Mouse (Mus musculus) spleen, adult 2 months (tissue): ENCODE results near the gene Sart3.

Source experiments
- CTCF ChIP-seq: fragments of 200-500 bp; IDR thresholded peaks from 2 replicates; pipeline ENCODE4 v1.5.1; 2011; ENCODE audit warnings: mild to moderate bottlenecking, inconsistent platforms; ENCODE audit not compliant: insufficient read depth, insufficient read length, insufficient replicate concordance; ENCODE audit errors: extremely low read depth
- POLR2A ChIP-seq: fragments of 200-500 bp; IDR thresholded peaks from 2 replicates; pipeline ENCODE4 v1.6.1; 2011; ENCODE audit warnings: low read depth, low read length, inconsistent platforms

DNA sequence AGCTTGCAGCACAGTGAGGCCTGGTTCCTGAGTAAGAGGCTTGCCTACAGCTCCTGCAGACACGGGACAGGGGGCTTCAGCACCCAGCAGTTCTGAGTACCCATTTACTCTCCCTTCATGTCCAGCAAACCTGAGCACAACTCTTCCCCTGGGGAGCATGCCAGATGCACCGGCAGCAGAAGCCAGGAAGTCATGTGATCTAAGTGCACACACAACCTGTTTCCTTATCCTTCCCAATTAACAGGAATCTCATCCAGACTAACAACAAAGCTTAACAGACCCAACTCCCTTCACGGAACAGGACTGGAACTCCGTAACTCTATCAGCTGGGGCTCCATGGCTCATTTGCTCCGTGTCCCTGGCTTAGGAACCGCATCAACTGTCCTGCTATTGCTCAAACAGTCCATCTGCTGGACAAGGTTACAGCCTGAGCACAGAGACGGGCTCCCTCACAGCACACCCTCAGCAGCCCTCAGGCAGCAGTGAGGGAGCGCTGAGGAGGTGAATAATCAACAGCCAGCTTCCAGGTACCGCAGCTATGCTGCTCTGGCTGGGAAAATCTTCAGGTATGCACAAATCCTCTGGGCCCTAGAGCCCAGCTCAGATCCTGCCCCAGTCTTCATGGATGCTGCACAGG, 20.7 kb downstream of the Sart3 start:
- TF ChIP-seq POLR2A: no peak
- no peak for TF ChIP-seq CTCF
